Mouse (Mus musculus): ENCODE measurements around the gene Gm26897. TPM values are rescaled to one million over a fixed set of nuclear protein-coding genes. Genes with fewer than 3 reads are reported as not detected.

Gene Gm26897
- not detected in 2 replicates for polyA plus RNA-seq (2012; ENCODE audit: insufficient read depth, insufficient read length, missing spikeins)

DNA sequence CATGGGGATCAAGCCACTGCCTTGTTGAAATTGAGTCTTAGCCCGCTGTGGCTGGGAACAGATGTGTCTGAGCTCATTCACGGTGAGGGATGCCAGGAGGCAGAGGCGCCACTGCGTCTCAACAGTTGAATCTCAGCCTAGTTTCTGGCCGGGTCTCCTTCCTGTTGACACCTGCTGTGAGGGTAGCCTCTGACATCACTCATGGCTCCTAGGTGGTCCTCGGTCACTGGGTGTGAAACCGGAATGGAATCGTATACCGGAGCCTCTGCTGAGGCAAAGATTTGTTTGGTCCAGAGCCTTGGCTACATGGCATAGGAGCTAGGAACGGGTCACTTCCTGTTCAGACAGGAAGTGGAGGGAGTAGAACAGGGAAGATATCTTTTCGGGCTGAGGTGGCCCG lies at the start of gene Gm26897:
TSS of gene Gm26897 (plus strand) at position 74 of the 400 bp plus-strand sequence.
- Histone ChIP-seq H3K27ac (ENCODE audit: insufficient read depth, low read depth, low read length) (no peak within 1 kb of the TSS), H3K4me3 (ENCODE audit: insufficient read depth, low read length) (no peak within 1 kb of the TSS), H3K4me1 (ENCODE audit: control insufficient read depth, insufficient read depth, low read length) (no peaks in the 10 kb centered on the region)
- TF ChIP-seq POLR2A (IDR thresholded peaks at IDR 0.05; ENCODE audit: borderline replicate concordance, low read depth, low read length) = no peak

DNA sequence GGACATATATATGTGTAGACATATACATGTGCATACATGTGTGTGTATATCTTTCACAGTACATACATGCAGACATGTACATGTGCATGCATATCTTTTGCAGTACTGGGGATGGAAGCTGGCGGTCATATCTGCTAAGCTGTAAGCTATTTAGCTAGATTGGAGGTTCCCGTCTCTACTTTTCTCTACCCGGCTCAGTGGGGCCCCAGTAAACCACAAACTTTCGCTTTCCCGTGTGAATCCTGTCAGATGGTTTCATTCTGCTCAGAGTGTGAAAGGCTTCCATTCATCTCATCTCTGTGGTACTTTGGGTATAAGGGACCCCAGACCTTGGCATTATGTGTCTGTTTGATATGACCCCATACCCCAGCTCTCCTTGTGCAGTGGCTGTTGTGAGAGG lies 46.4 kb upstream of the Gm26897 start:
- no peaks in the 10 kb centered on the region for H3K4me1 ChIP-seq (ENCODE audit: control insufficient read depth, insufficient read depth, low read length)
- no peak for TF ChIP-seq POLR2A (IDR thresholded peaks at IDR 0.05; ENCODE audit: borderline replicate concordance, low read depth, low read length)
- no peak for TF ChIP-seq CTCF (IDR thresholded peaks at IDR 0.05; ENCODE audit: low read depth, low read length)
- H3K27ac ChIP-seq (ENCODE audit: insufficient read depth, low read depth, low read length) = no peak overlapping the region

DNA sequence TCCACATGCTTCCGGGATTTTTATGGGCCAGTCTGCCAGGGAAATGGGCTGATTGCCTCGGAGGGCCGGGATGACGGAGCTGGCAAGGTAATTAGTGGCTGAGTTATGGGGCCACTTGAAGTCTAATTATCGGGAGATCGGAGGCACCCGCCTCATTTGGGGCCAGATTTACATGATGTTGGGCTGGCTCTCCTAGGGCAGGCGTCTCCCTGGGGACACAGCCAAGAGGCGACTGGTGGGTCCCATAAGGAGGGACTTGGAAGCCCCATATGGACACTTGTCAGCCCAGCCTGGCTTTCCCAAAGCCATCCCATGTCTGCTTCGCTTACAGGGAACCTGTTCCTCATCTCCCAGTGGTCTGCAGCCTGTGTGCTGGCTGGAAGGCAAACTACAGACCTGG lies 45.1 kb upstream of the Gm26897 start:
- no peak overlapping the region for H3K27ac ChIP-seq (ENCODE audit: insufficient read depth, low read depth, low read length)
- H3K4me1 ChIP-seq (ENCODE audit: control insufficient read depth, insufficient read depth, low read length) = no peaks in the 10 kb centered on the region
- TF ChIP-seq POLR2A (IDR thresholded peaks at IDR 0.05; ENCODE audit: borderline replicate concordance, low read depth, low read length) = no peak
- no peak for TF ChIP-seq CTCF (IDR thresholded peaks at IDR 0.05; ENCODE audit: low read depth, low read length)
- H3K4me3 ChIP-seq (ENCODE audit: insufficient read depth, low read length) = no peak overlapping the region

More for the DNA sequence above, 46.4 kb upstream of the Gm26897 start:
- H3K4me3 ChIP-seq (ENCODE audit: insufficient read depth, low read length) = no peak overlapping the region

DNA sequence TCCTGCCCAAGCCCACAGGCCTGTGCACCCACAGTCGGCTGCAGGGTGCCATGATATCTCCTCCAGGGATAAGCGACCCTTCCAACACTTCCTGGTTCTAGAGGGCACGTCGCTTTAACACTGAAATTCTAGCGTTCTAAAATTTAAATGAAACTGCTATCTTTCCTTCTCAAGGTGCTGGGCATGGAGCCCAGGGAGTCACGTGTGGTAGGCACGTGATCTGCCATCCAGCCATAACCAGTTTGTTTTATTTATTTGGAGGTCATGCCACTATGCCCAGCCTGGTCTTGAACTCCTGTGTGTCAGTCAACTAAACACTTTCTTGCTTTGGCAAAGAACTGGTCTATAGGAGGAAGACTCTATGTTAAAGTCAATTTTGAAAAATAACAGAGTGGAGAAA lies 35.7 kb upstream of the Gm26897 start:
- no peak overlapping the region for H3K4me3 ChIP-seq (ENCODE audit: insufficient read depth, low read length)
- H3K4me1 ChIP-seq (ENCODE audit: control insufficient read depth, insufficient read depth, low read length) = no peaks in the 10 kb centered on the region
- TF ChIP-seq POLR2A (IDR thresholded peaks at IDR 0.05; ENCODE audit: borderline replicate concordance, low read depth, low read length) (no peak), CTCF (IDR thresholded peaks at IDR 0.05; ENCODE audit: low read depth, low read length) (no peak)
- H3K27ac ChIP-seq (ENCODE audit: insufficient read depth, low read depth, low read length) = no peak overlapping the region

DNA sequence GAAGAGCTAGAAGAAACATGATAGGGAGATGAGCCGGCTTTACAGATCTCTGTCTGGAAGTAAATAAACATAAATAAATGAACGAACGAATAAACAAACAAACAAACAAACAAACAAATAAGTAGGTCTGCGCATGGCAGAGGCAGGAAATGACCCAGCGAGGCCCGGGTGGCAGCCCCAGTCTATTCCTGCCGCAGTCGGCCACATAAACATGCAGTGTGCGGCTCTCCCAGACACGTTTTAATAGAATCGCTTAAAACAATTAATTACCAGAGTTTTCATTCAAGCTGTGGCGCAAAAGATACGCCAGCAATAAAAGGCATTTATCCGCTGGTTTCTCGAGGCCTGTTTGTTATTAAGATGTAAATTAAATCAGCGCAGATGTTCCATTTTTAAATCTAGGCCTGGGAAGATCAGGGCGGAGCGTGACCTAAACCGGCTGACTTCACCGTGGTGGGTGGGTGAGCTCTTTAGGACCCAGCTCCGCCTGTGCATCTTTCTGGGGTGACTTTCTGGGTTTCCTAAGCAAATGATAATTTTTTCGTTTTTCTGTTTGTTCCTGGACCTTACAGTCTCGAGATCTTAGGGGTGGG lies 33.9 kb upstream of the Gm26897 start:
- no peak overlapping the region for H3K27ac ChIP-seq (ENCODE audit: insufficient read depth, low read depth, low read length)
- TF ChIP-seq CTCF (IDR thresholded peaks at IDR 0.05; ENCODE audit: low read depth, low read length) = no peak
- TF ChIP-seq POLR2A (IDR thresholded peaks at IDR 0.05; ENCODE audit: borderline replicate concordance, low read depth, low read length) = no peak

DNA sequence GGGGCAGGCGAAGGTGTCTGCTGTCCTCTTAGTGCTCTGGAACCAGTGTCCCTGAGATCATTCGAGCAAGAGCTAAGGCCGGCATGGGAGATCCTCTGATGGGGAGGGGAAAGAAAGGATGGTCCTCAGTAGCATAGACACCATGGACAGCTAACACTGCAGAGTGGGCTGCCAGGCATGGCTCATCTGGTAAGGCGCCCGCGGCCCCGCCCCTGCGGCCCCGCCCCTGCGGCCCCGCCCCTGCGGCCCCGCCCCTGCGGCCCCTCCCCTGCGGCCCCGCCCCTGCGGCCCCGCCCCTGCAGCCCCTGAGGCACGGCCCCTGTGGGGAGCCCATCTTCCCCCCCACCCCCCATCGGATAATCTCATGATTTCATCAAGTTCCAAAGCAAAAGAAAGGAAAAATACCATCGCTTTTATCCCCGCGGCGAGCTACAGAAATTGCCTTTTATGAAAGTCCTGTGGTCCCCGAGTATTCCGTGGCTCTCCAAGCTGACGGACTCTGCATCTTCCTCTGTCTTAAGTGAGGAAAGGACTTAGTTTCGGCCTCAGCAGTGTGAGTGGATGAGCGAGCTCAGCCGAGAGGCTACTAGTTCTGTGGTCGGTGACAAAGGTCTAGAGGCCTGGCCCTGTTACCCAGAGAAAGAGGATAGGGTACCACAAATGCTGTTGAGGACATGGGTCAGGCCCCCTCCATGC lies 31.9 kb upstream of the Gm26897 start:
- no peaks in the 10 kb centered on the region for H3K4me1 ChIP-seq (ENCODE audit: control insufficient read depth, insufficient read depth, low read length)
- no peak overlapping the region for H3K4me3 ChIP-seq (ENCODE audit: insufficient read depth, low read length)
- no peak overlapping the region for H3K27ac ChIP-seq (ENCODE audit: insufficient read depth, low read depth, low read length)
- no peak for TF ChIP-seq CTCF (IDR thresholded peaks at IDR 0.05; ENCODE audit: low read depth, low read length)
- TF ChIP-seq POLR2A (IDR thresholded peaks at IDR 0.05; ENCODE audit: borderline replicate concordance, low read depth, low read length) = no peak

More for the DNA sequence above, 33.9 kb upstream of the Gm26897 start:
- H3K4me3 ChIP-seq (ENCODE audit: insufficient read depth, low read length) = no peak overlapping the region
- H3K4me1 ChIP-seq (ENCODE audit: control insufficient read depth, insufficient read depth, low read length) = no peaks in the 10 kb centered on the region

DNA sequence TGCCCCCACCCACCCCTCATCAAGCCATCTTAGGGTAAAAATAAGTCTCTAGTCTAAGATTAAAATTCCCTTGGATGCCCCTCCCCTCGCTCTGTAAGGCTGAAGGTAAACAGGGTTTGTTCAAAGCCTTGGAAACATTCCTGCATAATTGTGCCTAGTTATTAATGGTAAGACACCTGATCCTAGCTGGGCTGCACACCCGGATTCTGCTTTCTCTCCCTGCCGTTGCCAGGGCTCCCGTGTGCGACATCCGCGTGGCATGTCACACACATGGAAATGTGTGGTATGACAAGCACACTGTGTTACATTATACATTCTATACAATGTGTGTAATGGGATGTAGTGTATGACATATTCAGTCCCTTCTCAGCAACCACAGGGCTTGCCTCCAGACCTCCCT lies 30.1 kb upstream of the Gm26897 start:
- H3K27ac ChIP-seq (ENCODE audit: insufficient read depth, low read depth, low read length) = no peak overlapping the region
- H3K4me1 ChIP-seq (ENCODE audit: control insufficient read depth, insufficient read depth, low read length) = no peaks in the 10 kb centered on the region
- no peak overlapping the region for H3K4me3 ChIP-seq (ENCODE audit: insufficient read depth, low read length)
- TF ChIP-seq CTCF (IDR thresholded peaks at IDR 0.05; ENCODE audit: low read depth, low read length) (no peak), POLR2A (IDR thresholded peaks at IDR 0.05; ENCODE audit: borderline replicate concordance, low read depth, low read length) (no peak)

DNA sequence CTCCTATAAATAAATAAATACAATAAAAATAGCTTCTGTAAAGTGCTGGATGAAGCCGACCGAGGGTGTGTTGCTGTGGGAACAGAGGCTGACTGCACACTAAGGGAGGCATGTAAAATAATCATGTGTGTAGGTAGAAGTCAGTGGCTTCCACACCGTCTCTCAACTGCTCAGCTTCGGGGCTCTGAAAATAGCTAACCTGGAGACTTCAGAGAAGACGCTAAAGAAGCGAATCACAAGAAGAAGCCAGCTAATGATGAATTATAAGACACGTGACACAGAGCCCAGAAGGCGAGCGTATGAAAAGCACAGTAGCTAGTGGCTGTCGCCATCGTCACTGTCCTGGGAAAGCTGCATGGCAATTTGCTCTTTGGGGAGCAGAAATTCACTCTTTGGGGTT lies 29.4 kb upstream of the Gm26897 start:
- no peaks in the 10 kb centered on the region for H3K4me1 ChIP-seq (ENCODE audit: control insufficient read depth, insufficient read depth, low read length)
- TF ChIP-seq POLR2A (IDR thresholded peaks at IDR 0.05; ENCODE audit: borderline replicate concordance, low read depth, low read length) (no peak), CTCF (IDR thresholded peaks at IDR 0.05; ENCODE audit: low read depth, low read length) (no peak)
- H3K27ac ChIP-seq (ENCODE audit: insufficient read depth, low read depth, low read length) = no peak overlapping the region
- no peak overlapping the region for H3K4me3 ChIP-seq (ENCODE audit: insufficient read depth, low read length)

DNA sequence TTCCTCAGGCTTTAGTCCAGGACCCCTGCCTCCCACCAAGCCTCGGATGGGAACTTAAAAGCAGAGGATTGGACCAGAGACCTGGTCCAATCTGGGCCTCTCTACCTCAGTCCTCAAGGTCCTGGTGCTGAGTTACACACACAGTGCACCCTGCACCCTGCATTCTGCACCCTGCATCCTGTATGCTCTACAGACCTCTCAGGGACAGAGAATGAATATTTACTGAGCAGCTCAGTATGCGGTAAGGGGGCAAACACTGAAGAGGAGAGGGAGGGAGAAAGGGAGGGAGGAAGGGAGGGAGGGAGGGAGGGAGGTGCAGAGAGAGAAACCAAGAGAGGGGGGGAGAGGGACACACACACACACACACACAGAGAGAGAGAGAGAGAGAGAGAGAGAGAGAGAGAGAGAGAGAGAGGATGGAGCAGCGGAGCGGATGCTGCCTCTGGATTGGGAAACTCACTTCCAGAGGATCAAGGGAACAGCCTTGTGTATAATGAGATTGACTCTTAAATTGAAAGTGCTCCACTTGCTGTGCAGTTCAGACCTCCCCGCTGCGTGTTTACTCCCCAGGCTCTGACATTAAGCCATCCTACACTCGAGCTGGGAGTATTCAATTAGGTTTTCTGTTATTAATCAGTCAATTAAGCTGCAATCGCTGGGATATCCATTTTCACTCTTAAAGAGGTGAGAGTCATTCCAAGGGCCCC lies 24.4 kb upstream of the Gm26897 start:
- no peaks in the 10 kb centered on the region for H3K4me1 ChIP-seq (ENCODE audit: control insufficient read depth, insufficient read depth, low read length)
- no peak overlapping the region for H3K4me3 ChIP-seq (ENCODE audit: insufficient read depth, low read length)
- no peak overlapping the region for H3K27ac ChIP-seq (ENCODE audit: insufficient read depth, low read depth, low read length)
- TF ChIP-seq CTCF (IDR thresholded peaks at IDR 0.05; ENCODE audit: low read depth, low read length) (no peak), POLR2A (IDR thresholded peaks at IDR 0.05; ENCODE audit: borderline replicate concordance, low read depth, low read length) (no peak)

DNA sequence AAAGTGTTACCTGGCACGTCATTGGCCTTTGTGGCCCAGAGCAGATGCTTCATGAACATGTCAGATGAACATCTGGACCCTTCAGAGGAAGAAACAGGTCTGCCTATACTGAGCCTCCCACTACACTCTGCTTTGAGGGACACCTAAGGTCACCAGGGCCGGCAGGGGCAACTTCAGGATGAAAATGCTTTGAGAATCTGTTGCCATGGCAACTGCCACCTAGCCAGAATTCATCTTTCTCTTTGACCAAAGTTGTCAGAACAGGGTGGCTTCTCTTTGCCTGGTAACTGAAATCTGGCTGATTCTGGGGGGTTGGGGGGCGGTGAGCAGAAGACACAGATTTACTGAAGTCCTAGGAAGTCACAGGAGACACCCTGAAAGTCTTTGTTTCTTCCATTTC lies 14.7 kb upstream of the Gm26897 start:
- H3K4me1 ChIP-seq (ENCODE audit: control insufficient read depth, insufficient read depth, low read length) = no peaks in the 10 kb centered on the region
- no peak overlapping the region for H3K4me3 ChIP-seq (ENCODE audit: insufficient read depth, low read length)
- no peak overlapping the region for H3K27ac ChIP-seq (ENCODE audit: insufficient read depth, low read depth, low read length)
- TF ChIP-seq POLR2A (IDR thresholded peaks at IDR 0.05; ENCODE audit: borderline replicate concordance, low read depth, low read length) = no peak
- no peak for TF ChIP-seq CTCF (IDR thresholded peaks at IDR 0.05; ENCODE audit: low read depth, low read length)
